Mouse (Mus musculus): ENCODE data around the gene Grap2. TPM values are rescaled to one million over a fixed set of nuclear protein-coding genes. Genes with fewer than 3 reads are reported as not detected.

Grap2 gene
- total and polyA plus RNA-seq, 3 experiments: 0.62 to 5.1 TPM; not detected in 1

- TF ChIP-seq SIN3A (IDR thresholded peaks at IDR 0.05; ENCODE audit: low read length): no peak
- no peak for TF ChIP-seq CHD1 (IDR thresholded peaks at IDR 0.05; ENCODE audit: low read depth, low read length)
- TF ChIP-seq MYC (IDR thresholded peaks at IDR 0.05; ENCODE audit: low read depth, low read length): no peak
- no peak for TF ChIP-seq NELFE (IDR thresholded peaks at IDR 0.05; ENCODE audit: low read depth, low read length)
- TF ChIP-seq MEF2A (IDR thresholded peaks at IDR 0.05; ENCODE audit: extremely low read depth, insufficient replicate concordance, low read depth, low read length, poor library complexity, severe bottlenecking): no peak
- TF ChIP-seq KAT2A (conservative IDR thresholded peaks at IDR 0.05; ENCODE audit: low read depth, low read length): no peak
Measured at GRCm38 (mm10) chr15:80619786-80620185, 47.4 kb downstream of the Grap2 start (continued).

- H3K4me1 ChIP-seq (ENCODE audit: control insufficient read depth in 1 of 2, insufficient read depth in 2 of 2, low read length in 2 of 2): peaks cover 7 to 14% of the 10 kb centered on the region in 2 experiments
- peaks cover 0 to 11% of the 10 kb centered on the region in 2 experiments; a peak in 2 of 4 replicates for H3K36me3 ChIP-seq (ENCODE audit: control insufficient read depth in 1 of 2, insufficient read depth in 2 of 2, low read length in 2 of 2)
- no peaks in the 10 kb centered on the region; the same call in 1 of the 2 replicates for H3K9me3 ChIP-seq (replicated peaks; ENCODE audit: insufficient read depth, low read length)
- H3K27ac ChIP-seq (ENCODE audit: control insufficient read depth, low read depth, low read length): no peak overlapping the region
- H3K27me3 ChIP-seq (ENCODE audit: control insufficient read depth in 1 of 2, insufficient read depth in 2 of 2, low read length in 2 of 2): 0 out of 4 replicates have a peak, but pooled peaks cover 0 to 1% of the 10 kb centered on the region in 2 experiments
- no peak for DNase-seq (ENCODE audit: low read depth, low spot score)
- H3K4me3 ChIP-seq (ENCODE audit: control insufficient read depth in 1 of 2, insufficient read depth in 1 of 2, low read depth in 2 of 2, low read length in 2 of 2): no peak overlapping the region
- no peak overlapping the region for H3K9ac ChIP-seq (ENCODE audit: control insufficient read depth, low read depth, low read length, poor library complexity, severe bottlenecking)
- H3K79me2 ChIP-seq (ENCODE audit: control insufficient read depth, insufficient read depth, low read length, poor library complexity): no peaks in the 10 kb centered on the region
- TF ChIP-seq TAL1 (IDR thresholded peaks at IDR 0.05; ENCODE audit: low read length) (no peak), E2F4 (IDR thresholded peaks at IDR 0.05; ENCODE audit: borderline replicate concordance, low read depth, low read length) (no peak), MEF2A (IDR thresholded peaks at IDR 0.05; ENCODE audit: extremely low read depth, insufficient replicate concordance, low read depth, low read length, poor library complexity, severe bottlenecking) (no peak)
Measured at GRCm38 (mm10) chr15:80620371-80620770, 48.0 kb downstream of the Grap2 start.

DNA sequence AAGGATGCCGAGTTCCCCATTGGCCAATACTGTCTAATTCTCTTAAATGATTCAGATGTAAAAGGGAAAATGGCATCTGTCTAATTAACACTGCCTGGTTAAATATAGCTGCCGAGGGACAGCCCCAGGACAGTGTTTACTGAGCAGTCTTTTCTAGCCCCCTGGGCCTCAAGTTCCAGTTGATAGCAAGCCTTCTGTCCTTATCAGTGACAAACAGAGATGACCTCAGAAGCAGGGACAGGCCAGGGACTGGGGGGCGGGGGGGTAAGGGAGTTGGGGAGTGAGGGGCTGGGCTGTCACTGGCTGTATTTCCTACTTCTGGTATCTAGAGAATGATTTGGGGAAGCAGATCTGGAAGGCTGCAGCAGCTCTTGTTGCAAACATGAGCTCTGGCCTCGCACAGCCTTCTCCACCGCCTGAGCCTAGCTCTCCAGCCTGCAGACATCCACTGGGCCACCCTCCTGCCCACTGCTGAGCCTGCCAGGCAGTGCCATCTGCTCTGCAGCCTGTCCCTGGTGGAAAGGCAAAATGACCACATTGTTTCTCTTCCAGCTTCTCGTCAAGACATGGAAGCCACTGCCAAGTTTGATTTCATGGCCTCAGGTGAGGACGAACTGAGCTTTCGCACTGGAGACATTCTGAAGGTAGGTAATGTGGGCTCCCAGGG lies 50.9 kb downstream of the Grap2 start:
- Histone ChIP-seq H3K79me2 (ENCODE audit: control insufficient read depth, insufficient read depth, low read length, poor library complexity) (no peaks in the 10 kb centered on the region), H3K9ac (ENCODE audit: control insufficient read depth, low read depth, low read length, poor library complexity, severe bottlenecking) (no peak overlapping the region), H3K27ac (ENCODE audit: control insufficient read depth, low read depth, low read length) (peak overlapping the region; percentile 26), H3K4me1 (ENCODE audit: control insufficient read depth in 1 of 2, insufficient read depth in 2 of 2, low read length in 2 of 2) (peaks cover 7 to 14% of the 10 kb centered on the region in 2 experiments), H3K9me3 (replicated peaks; ENCODE audit: insufficient read depth, low read length) (no peaks in the 10 kb centered on the region; the same call in 1 of the 2 replicates), H3K4me3 (ENCODE audit: control insufficient read depth in 1 of 2, insufficient read depth in 1 of 2, low read depth in 2 of 2, low read length in 2 of 2) (no peak overlapping the region; a peak in 1 of 4 replicates), H3K36me3 (ENCODE audit: control insufficient read depth in 1 of 2, insufficient read depth in 2 of 2, low read length in 2 of 2) (peaks cover 0 to 11% of the 10 kb centered on the region in 2 experiments; a peak in 2 of 4 replicates), H3K27me3 (ENCODE audit: control insufficient read depth in 1 of 2, insufficient read depth in 2 of 2, low read length in 2 of 2) (no peaks in the 10 kb centered on the region)
- TF ChIP-seq TCF12 (IDR thresholded peaks at IDR 0.05; ENCODE audit: low read depth, low read length) (peak; percentile 86), GATA1 (IDR thresholded peaks at IDR 0.05; ENCODE audit: low read depth, low read length) (peak; percentile 78), ZC3H11A (IDR thresholded peaks at IDR 0.05; ENCODE audit: low read depth, low read length) (no peak), ETS1 (IDR thresholded peaks at IDR 0.05; ENCODE audit: low read depth, low read length) (peak; percentile 62; the same call in 1 of the 2 replicates), ELF1 (IDR thresholded peaks at IDR 0.05; ENCODE audit: low read depth, low read length) (no peak), TAL1 (IDR thresholded peaks at IDR 0.05; ENCODE audit: low read length) (peak; percentile 87), MAZ (IDR thresholded peaks at IDR 0.05; ENCODE audit: low read depth, low read length) (peak; percentile 60; the same call in 1 of the 2 replicates), EP300 (IDR thresholded peaks at IDR 0.05; ENCODE audit: low read depth in 1 of 2, low read length in 2 of 2) (peak; percentile 54 to 85)
- peak; percentile 75 for DNase-seq (ENCODE audit: low read depth, low spot score)

Measured in MEL (cell line).